Mouse (Mus musculus): Measurements from ENCODE around the gene Zfp692. TPM values are rescaled to one million over a fixed set of nuclear protein-coding genes. Genes with fewer than 3 reads are reported as not detected.

The Zfp692 gene
- polyA plus RNA-seq, 1 experiment: not detected

DNA sequence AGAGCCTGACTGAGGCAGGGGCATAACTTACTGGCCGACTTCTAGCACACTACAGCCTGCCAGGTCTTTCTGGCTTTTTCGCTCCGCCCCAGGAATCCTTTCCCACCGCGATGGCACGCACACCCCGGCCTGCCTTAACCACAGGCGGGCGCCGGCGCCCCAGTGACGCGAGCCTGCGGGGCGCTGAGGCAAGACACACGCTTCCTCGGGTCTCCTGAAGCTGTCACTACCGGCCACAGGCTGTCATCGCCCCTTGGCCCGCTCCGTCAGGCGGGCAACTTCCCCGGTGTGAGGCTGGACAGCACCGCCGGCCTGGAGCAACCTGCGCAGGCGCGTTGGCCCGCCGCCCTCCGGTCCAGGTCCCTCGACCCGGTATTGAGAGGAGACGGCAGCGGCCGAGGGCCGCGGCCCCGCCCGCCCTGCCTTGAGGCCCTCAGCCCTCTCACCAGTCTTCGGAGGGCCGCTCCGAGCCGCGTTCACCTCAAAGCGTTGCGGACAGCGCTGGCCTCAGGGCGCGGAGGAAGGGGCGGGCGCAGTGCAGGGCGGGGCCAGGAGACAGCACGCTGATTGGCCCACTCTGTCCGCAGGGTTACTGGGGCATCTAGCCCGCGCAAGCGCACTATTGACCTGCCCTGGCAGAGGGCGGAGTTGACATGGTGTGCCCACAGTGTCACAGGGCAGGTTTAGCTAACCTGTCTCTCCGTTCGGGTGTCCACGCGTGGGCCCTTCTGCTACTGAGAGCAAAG, 16.1 kb downstream of the Zfp692 start:
- under 1% methylated on average over 63 of the region's 63 CpGs for WGBS
- peaks cover 4% of the 10 kb centered on the region; the same call in 1 of the 2 replicates for H3K4me1 ChIP-seq (ENCODE audit: control insufficient read depth, insufficient read depth, low read length)

DNA sequence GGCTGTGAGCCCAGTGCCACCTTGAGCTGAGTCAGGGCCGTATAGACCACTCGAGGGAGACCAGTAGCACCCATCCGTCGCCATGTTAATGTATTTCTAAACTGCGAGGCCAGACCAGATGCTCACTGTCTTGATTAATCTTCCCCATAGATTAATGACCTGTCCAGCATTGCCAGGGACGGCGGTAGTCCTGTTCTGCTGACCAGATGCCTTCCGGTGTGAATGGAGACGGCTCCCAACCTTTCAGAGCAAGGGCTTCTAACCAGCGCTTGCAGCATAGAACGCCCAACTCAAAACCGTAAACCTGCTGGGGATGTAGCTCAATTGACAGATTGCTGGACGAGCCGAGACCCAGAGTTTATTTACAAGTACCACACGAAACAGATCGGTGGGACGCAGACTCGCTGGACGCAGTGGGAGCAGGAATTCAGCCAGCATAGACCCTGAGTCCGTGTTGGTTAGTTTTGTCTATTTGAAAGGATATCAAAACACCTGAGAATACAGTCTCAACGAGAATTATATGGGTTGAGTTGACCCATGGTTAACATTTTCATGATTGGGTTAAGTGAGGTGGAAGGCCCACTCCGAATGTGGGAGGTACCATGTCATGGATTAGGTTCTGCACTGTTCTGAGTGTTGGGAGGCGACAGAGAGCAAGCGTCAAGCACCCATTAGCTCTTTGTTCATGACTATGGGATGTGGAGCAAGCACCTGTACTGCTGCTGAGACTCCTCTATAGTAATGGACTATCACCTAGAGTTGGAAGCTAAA, 16.9 kb downstream of the Zfp692 start:
- TF ChIP-seq CTCF (IDR thresholded peaks at IDR 0.05; ENCODE audit: insufficient read depth, low read depth, low read length) (no peak), POLR2A (IDR thresholded peaks at IDR 0.05; ENCODE audit: insufficient read depth, low read depth, low read length) (no peak)
- 9% methylated on average over 24 of the region's 24 CpGs for WGBS
- Histone ChIP-seq H3K27ac (ENCODE audit: insufficient read depth, low read depth, low read length) (peak overlapping the region; percentile 79), H3K4me1 (ENCODE audit: control insufficient read depth, insufficient read depth, low read length) (peaks cover 4% of the 10 kb centered on the region; the same call in 1 of the 2 replicates), H3K4me3 (ENCODE audit: insufficient read depth, low read depth, low read length) (peak overlapping the region; percentile 88)

More for the DNA sequence above, 16.1 kb downstream of the Zfp692 start:
- TF ChIP-seq CTCF (IDR thresholded peaks at IDR 0.05; ENCODE audit: insufficient read depth, low read depth, low read length) (no peak), POLR2A (IDR thresholded peaks at IDR 0.05; ENCODE audit: insufficient read depth, low read depth, low read length) (peak; percentile 85)
- Histone ChIP-seq H3K4me3 (ENCODE audit: insufficient read depth, low read depth, low read length) (peak overlapping the region; percentile 88), H3K27ac (ENCODE audit: insufficient read depth, low read depth, low read length) (peak overlapping the region; percentile 89)

DNA sequence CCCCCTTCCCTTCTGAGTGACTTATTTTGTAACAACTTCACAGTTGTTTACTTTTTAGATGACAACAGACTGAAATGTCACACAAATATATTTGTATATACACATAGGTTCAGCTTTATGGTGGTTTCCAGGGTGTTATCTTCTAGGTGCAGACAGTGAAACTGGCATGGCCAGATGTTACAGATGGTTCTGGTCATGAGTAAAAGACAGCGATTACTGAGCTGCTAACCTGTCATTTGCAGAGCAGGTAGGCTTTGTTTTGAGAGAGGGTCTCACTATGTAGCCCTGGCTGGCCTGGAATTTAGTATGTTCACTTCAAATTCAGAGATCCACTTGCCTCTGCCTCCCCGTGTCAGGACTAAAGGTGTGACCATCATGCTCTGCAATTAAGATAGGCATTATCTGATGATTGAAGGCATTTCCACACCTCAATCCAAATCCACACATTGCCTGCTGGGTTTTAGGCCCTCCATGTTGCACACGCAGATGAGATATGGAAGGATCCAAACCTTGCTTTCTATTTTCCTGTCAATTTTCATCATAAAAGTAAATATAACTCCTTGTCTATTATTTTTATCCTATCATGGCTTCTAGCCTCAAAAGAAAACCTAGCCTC, 17.9 kb downstream of the Zfp692 start:
- whole genome bisulfite sequencing: 90% methylated on average over 3 of the region's 3 CpGs
- Histone ChIP-seq H3K4me3 (ENCODE audit: insufficient read depth, low read depth, low read length) (no peak overlapping the region), H3K27ac (ENCODE audit: insufficient read depth, low read depth, low read length) (no peak overlapping the region), H3K4me1 (ENCODE audit: control insufficient read depth, insufficient read depth, low read length) (peaks cover 4% of the 10 kb centered on the region; the same call in 1 of the 2 replicates)
- TF ChIP-seq POLR2A (IDR thresholded peaks at IDR 0.05; ENCODE audit: insufficient read depth, low read depth, low read length) (no peak), CTCF (IDR thresholded peaks at IDR 0.05; ENCODE audit: insufficient read depth, low read depth, low read length) (no peak)

DNA sequence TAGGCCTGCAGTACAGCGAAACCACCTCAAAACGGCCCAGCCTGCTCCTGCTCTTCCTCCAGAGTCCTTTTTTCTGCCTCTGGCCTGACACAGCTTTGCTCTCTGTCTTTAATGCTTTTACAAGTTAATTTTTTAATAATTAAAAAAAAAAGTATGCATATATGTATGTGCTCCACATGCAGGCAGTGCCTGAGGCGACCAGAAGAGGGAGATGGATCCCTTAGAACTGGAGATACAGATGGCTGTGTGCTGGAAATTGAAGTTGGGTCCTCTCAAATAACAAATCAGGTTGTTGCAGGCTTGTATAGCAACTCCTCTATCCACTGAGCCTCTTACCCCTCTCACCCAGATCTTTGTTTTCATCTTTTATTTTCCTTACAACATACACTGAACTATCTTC, 19.9 kb downstream of the Zfp692 start:
- Histone ChIP-seq H3K4me1 (ENCODE audit: control insufficient read depth, insufficient read depth, low read length) (peaks cover 13% of the 10 kb centered on the region), H3K27ac (ENCODE audit: insufficient read depth, low read depth, low read length) (no peak overlapping the region), H3K4me3 (ENCODE audit: insufficient read depth, low read depth, low read length) (no peak overlapping the region)
- TF ChIP-seq POLR2A (IDR thresholded peaks at IDR 0.05; ENCODE audit: insufficient read depth, low read depth, low read length): no peak
- TF ChIP-seq CTCF (IDR thresholded peaks at IDR 0.05; ENCODE audit: insufficient read depth, low read depth, low read length): no peak
- WGBS: 95% methylated on average over 3 of the region's 3 CpGs

DNA sequence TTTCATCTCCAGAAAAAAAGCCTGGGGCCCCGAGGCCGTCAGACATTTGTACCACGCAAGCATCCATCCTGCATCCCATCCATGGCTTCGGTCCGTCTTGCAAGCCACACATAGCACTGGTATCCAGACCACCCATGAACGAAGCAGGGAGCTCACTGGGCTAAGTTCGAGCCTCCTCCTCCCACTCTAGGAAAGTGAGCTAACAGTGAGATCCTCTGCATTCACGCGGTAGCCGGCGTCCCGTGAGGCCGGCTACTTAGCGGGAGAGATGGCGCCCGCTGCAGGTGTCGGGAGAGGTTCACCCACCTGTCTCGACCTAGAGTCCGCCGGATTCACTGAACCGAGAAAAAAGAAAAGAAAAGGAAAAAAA, 23.0 kb downstream of the Zfp692 start:
- Histone ChIP-seq H3K4me1 (ENCODE audit: control insufficient read depth, insufficient read depth, low read length) (peaks cover 17% of the 10 kb centered on the region), H3K4me3 (ENCODE audit: insufficient read depth, low read depth, low read length) (peak overlapping the region; percentile 99), H3K27ac (ENCODE audit: insufficient read depth, low read depth, low read length) (peak overlapping the region; percentile 39; the same call in 1 of the 2 replicates)
- under 1% methylated on average over 21 of the region's 21 CpGs for WGBS
- TF ChIP-seq CTCF (IDR thresholded peaks at IDR 0.05; ENCODE audit: insufficient read depth, low read depth, low read length) (no peak), POLR2A (IDR thresholded peaks at IDR 0.05; ENCODE audit: insufficient read depth, low read depth, low read length) (no peak; the same call in 1 of the 2 replicates)

DNA sequence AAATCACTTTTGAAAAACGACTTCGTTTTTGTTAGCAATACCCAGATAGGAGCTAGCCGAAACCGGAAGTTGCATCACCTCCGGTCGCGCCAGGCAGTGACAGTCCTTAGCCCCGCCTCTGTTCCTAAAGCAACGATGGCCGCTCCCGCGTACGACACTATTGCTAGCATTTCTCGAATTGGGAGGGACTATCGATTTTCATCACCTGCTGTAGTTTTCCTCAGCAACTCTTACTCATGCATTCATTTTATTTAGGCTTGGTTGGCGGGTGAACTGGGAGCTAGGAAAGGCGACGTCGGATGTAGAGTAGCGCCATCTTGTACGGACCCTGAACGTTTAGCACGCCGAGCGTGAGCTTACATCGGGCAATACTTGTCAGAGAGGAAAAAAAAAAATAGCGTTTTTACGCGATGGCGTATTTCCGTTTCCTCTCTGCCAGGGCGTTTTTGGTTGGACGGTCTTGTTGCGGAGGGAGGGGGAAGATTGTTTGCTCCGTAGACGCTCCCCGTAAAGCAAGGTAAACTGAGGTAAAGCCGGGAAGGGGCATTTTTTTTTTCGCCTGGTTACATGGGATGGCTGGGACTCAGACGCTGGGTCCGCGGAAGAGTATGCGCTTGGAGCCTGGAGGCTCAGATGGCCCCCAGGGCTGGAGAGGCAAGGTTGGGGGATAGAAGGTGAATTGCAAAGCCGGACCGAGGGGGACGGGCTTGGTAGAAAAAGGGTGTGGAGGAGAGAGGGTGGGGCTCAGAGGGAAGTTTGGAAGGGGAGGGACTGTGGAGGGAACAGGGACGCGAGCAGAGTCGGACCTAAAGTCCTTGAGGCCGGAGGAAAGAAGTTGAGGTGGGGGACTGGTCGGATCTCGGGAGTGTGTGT, 23.6 kb downstream of the Zfp692 start, which contains the start of the genes Zfp672 and Sh3bp5l:
TSS of gene Zfp672 (minus strand) at position 64 of the 873 bp plus-strand sequence.
TSS of gene Sh3bp5l (plus strand) at position 449 of the 873 bp plus-strand sequence.
- H3K4me1 ChIP-seq (ENCODE audit: control insufficient read depth, insufficient read depth, low read length): peaks cover 17% of the 10 kb centered on the region
- WGBS: under 1% methylated on average over 52 of the region's 52 CpGs
- TF ChIP-seq POLR2A (IDR thresholded peaks at IDR 0.05; ENCODE audit: insufficient read depth, low read depth, low read length) (peak; percentile 36; the same call in 1 of the 2 replicates), CTCF (IDR thresholded peaks at IDR 0.05; ENCODE audit: insufficient read depth, low read depth, low read length) (no peak)
- peak within 1 kb of the TSS; percentile 94 for H3K27ac ChIP-seq (ENCODE audit: insufficient read depth, low read depth, low read length)
- peak within 1 kb of the TSS; percentile 99 for H3K4me3 ChIP-seq (ENCODE audit: insufficient read depth, low read depth, low read length)

DNA sequence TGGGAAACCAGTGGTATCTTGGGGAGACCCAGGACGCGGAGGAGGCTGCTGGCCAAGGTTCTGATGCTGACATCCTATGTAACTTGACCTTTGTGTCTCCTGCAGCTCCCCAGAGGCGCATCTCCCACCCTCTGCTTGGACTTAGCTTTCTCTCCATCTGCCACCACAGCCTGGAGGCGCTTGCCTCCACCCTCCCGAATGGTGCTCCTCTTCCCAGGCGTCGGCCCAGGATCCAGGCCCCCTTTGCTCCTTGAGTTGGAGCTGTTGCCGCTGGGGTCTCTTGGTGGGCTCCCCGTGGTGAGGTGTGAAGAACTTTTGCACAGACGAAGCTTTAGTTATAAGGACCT, 24.3 kb downstream of the Zfp692 start:
- 11% methylated on average over 10 of the region's 10 CpGs for WGBS
- no peak overlapping the region for H3K27ac ChIP-seq (ENCODE audit: insufficient read depth, low read depth, low read length)

DNA sequence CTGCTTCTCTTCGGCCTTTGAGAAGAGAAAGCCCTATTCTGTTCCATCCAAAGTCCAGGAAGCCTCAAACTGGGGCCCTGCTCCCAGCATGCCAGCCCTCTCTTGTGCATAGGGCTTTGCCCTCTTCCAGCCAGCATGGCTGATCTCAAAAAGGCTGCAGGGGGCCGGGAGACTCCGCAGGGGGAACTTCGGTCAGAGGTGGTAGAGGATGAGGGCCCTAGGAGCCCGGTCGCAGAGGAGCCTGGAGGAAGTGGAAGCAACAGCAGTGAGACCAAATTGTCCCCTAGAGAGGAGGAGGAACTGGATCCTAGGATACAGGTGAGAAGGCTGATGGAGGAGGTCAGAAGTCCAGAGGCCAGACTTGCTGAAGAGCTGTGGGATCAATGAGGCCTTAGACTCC, 24.7 kb downstream of the Zfp692 start:
- Histone ChIP-seq H3K27ac (ENCODE audit: insufficient read depth, low read depth, low read length) (no peak overlapping the region), H3K4me1 (ENCODE audit: control insufficient read depth, insufficient read depth, low read length) (peaks cover 17% of the 10 kb centered on the region), H3K4me3 (ENCODE audit: insufficient read depth, low read depth, low read length) (peak overlapping the region; percentile 99)
- WGBS: 80% methylated on average over 6 of the region's 6 CpGs
- TF ChIP-seq CTCF (IDR thresholded peaks at IDR 0.05; ENCODE audit: insufficient read depth, low read depth, low read length): no peak
- no peak for TF ChIP-seq POLR2A (IDR thresholded peaks at IDR 0.05; ENCODE audit: insufficient read depth, low read depth, low read length)

More for the DNA sequence above, 24.3 kb downstream of the Zfp692 start:
- Histone ChIP-seq H3K4me1 (ENCODE audit: control insufficient read depth, insufficient read depth, low read length) (peaks cover 17% of the 10 kb centered on the region), H3K4me3 (ENCODE audit: insufficient read depth, low read depth, low read length) (peak overlapping the region; percentile 99)
- TF ChIP-seq POLR2A (IDR thresholded peaks at IDR 0.05; ENCODE audit: insufficient read depth, low read depth, low read length) (no peak), CTCF (IDR thresholded peaks at IDR 0.05; ENCODE audit: insufficient read depth, low read depth, low read length) (no peak)

All from olfactory bulb, adult 2 months (tissue).